Mouse (Mus musculus) cerebellum, adult 18-20 months (tissue): ENCODE data around the gene Jmjd6.
"Not testable (repeated sequence)": the region's sequence is repeated elsewhere in the genome, so short reads cannot be mapped to it uniquely, and the experiment has no call there.

Experiments
- DNase-seq, 2 experiments: peaks; one replicate each; pipeline ENCODE4 v3.0.0; 2021

The Jmjd6 gene

GRCm38 (mm10) chr11:116850833-116851477 is 7.7 kb upstream of the Jmjd6 start:
- no peak for DNase-seq

DNA sequence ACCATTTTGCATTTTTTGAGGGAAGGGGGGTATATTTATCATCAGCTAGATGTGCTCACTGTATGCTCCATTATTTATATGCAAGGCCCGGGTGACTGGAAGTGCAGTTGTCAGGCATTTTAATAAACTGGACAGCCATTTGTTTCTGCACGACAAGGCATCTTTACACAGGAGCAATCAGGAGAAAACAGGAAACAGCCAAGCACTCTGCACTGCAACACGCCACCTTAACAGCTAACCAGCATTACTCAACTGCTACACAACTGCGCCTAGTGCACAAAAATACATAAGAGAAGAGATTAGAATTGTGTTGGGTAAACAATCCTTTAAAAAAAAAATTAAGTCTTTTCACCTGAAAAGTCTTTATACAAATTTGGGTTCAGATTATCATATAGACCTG is 6.8 kb upstream of the Jmjd6 start:
- no peak for DNase-seq

GRCm38 (mm10) chr11:116849587-116849986 is 6.3 kb upstream of the Jmjd6 start:
- no peak for DNase-seq

- not testable (repeated sequence) for DNase-seq
Measured at GRCm38 (mm10) chr11:116848877-116849178, 5.6 kb upstream of the Jmjd6 start.

DNA sequence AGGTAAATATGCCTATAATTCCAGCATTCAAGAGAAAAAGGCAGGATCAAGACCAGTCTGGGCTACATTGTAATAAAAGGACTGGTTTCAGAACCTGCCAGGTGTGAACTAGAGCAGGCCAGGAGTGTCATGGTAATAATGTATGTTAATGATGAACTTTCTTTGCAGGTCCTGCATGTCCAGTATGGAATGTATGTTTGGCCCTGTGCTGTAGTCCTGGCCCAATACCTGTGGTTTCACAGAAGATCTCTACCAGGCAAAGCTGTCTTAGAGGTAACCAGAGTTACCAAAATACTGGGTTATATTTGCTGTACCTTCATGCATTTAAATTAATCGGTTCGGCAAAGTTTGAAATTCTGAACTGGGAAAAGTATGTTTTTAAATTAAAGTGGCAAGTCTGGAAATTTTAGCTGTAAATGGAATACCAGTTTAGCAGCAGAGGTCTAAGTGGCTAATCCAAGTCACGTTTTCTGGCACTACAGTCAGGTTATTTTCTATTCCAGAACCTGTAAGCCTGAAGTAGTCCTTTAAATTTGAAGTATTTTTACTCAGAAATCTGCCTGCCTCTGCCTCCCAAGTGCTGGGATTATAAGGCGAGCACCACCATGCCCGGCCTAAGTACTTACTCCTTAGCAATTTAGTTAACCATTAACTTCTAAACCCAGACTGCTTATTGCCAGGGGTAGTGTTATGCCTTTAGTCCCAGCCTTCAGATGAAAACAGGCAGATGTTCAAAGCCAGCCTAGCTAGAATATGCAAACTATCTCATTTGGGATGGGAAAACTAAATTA is 5.0 kb upstream of the Jmjd6 start:
- no peak for DNase-seq

DNA sequence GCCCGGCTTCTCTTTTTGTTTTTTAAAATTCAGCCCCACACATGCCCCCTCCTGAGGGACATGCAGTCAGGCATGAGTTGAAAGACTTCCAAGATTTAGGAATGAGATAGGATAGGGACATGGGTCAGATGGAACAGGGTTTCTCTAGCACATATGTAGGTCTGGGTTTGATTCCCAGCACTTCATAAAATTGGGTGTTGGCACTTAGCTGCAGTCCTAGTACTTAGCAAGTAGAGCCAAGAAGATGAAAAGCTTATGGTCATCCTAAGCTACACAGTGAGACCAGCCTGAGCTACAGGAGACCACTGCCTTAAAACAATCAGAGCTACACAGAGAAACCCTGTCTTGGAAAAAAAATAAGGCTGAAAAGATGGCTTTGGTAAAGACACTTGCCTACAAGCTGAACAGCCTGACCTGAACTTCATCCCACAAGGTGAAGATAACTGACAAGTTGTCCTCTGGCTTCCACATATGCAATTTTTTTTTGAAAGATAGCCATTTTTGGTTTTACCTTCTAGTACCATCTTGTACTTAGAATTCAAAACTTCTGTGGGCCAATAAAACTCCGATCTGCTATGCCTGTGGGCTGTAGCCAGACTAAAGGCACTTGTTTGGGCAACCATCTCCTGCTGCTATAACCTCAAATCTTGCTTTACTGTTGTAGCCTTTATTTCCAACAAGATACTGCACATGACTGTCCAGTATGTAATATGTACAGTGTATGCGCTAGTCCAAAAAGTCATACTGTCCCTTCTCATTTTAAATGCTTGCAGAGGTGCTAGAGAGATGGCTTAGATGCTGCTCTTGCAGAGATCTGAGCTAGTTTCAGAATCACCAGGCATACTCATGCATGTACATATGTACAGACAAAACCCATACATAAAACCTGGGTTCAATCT is 4.2 kb upstream of the Jmjd6 start:
- DNase-seq = no peak

- no peak for DNase-seq
Measured at GRCm38 (mm10) chr11:116846593-116847181, 3.4 kb upstream of the Jmjd6 start.

- DNase-seq = peak; percentile 73 to 74
Measured at GRCm38 (mm10) chr11:116842531-116843260, 553 bp downstream of the Jmjd6 start.

DNA sequence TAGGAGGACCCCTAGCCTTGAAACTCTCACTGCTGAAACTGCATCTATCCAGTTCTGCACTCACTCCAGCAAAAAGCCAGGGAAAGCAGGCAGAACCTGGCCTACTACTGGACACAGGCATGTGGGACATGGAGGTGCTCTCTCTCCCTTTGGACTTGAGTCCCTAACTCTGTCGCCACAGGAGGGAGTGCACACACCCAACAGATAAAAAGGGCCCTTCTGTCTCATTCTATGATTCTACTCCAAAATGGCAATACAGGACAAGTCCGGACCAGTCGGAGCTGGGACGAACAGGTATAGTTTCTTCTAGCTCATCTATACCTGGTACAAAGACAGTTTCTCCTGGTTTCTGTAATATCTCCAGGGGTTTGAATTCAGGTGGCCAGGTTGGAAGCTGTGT is 2.5 kb downstream of the Jmjd6 start:
- DNase-seq = no peak

DNA sequence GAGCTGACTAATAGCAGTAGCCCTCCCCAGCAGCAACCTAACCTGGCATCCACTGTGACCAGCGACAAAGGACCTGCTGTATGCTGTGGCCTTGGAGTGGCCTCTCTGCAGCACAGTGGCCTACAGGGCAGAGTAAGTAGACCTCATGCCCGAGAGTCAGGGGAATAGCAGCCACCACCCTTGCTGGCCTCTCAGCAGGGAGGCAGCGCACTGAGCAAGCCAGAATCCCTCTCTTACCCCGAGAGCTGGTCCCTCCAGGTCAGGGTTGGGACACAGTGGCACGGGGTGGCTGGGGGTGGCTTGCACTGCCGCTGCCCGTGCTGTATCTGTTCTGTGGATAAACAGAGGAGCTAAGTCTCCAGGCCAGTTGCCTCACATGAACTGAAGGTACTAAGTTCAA is 3.6 kb downstream of the Jmjd6 start:
- no peak for DNase-seq

DNA sequence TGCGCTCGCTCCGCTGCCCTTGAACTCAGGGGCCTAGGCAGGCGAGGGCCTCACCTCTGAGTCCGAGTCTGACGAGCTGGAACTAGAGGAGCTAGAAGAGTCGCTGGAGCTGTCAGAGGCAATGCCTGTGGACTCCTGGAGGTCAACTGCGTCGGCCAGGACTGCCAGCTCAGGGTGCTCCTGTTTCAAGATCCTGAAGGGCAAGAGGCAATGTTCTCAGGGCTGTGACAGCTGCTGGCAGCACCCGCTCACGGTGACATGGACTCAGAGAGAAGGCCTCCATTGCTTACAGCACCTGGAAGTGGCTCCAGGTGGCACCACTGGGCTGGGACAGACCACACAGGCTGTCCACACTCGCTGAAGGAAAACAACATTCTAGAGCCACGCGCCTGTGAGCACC is 4.3 kb downstream of the Jmjd6 start:
- no peak for DNase-seq

- no peak for DNase-seq
Measured at GRCm38 (mm10) chr11:116837441-116837840, 5.8 kb downstream of the Jmjd6 start.

GRCm38 (mm10) chr11:116836283-116836682 is 7.0 kb downstream of the Jmjd6 start:
- DNase-seq = no peak

DNA sequence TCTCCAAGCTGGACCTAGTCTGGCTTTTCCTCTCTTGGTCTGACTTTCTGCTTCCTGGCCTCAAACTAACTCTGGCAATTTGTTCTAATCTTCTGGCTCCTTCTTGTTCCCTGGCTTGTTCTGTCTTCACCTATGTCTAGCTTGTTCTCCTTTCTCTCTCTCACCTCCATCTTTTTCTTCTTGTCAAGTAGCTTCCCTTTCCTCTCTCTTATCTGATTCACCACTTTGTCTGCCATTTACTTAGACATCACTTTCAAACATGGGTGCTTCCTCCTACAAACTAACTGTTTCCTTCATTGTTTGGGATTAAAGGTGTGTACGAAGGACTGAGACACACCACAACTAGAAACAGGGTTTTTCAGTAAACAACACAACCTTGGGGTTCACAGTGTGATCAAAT is 8.3 kb downstream of the Jmjd6 start:
- DNase-seq = no peak

DNA sequence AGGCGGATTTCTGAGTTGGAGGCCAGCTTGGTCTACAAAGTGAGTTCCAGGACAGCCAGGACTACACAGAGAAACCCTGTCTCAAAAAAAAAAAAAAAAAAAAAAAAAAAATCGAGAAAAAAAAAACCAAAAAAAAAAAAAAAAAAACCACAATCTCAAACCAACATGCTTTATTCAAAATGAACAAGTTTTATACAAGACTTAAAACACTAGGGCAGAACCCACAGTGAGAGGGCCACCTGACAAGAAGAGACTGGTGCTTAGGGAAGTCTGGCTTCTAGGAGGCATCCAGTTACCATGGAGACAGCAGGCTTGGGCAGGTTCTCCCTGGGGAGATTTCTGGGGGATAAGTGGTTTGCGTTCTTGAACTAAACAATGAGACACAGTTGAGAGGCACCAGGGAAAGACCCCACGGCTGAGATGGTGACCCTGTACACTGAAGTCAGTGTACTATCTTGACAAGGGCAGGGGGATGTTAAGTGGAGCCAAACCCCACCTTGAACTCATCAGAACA is 11.0 kb downstream of the Jmjd6 start:
- DNase-seq = no peak

- DNase-seq = peak; percentile 70 to 85
Measured at GRCm38 (mm10) chr11:116827534-116828165, 15.6 kb downstream of the Jmjd6 start, which contains the start of gene Mxra7. TSS of gene Mxra7 (minus strand) at chr11:116828046.

GRCm38 (mm10) chr11:116826550-116827504 is 16.4 kb downstream of the Jmjd6 start:
- no peak for DNase-seq

DNA sequence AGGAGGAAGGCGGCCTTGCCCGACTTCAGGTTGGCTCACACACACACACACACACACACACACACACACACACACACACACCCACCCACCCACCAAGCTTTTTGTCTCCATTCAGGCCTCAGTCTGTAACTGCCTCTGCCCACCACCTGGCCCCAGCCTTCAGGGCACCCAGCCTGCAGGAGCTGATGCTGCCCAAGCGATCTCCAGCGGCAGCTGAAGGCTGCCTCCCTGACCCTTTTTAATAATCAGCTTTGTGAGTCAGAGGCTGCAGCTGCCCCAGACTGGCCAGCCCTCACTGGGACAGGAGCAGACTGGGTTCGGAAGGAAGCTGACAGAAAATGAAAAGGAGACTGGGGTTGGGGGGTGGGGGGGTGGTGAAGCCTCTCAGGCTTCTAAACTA is 18.0 kb downstream of the Jmjd6 start:
- no peak for DNase-seq

DNA sequence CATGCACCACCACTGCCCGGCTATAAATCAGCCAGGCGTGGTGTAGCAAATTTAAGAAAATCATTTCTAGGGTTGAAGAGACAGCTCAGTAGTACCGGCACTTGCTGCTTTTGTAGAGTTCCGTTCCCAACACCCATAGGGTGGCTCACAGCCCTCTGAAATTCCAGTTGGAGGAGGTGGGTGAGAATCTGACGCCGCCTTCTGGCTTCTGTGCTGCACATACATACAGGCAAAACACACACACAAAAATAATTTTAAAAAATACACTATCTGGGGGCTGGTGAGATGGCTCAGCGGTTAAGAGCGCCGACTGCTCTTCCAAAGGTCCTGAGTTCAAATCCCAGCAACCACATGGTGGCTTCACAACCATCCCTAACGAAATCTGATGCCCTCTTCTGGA is 19.4 kb downstream of the Jmjd6 start:
- DNase-seq = not testable (repeated sequence)

- no peak for DNase-seq
Measured at GRCm38 (mm10) chr11:116823255-116823654, 20.0 kb downstream of the Jmjd6 start.

DNA sequence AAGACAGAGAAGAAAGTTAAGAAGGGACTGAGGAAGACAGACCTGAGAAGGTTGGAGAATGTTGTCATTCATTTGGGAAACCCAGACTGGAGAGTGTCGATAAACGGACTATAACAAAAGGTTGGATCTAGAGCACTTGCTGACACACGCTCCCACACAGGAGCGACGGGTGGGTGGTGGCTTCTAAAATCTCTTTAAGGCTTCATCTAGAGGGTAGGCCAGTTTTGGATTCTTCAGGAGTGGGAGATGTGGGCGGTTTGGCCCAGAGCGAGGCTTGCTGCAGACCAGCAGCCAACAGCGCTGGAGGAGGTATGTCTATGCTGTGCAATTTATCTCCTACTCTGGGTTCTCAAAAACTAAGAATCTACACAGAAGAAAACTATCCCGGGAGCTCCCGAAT is 20.6 kb downstream of the Jmjd6 start:
- DNase-seq = no peak
